Mouse (Mus musculus): ENCODE results near the gene Atp1a1. TPM values are rescaled to one million over a fixed set of nuclear protein-coding genes. Genes with fewer than 3 reads are reported as not detected.

The Atp1a1 gene
- polyA plus RNA-seq, 1 experiment from 2014 or later: 132 TPM

- WGBS: 95% methylated on average over 9 of the region's 9 CpGs
- ATAC-seq (ENCODE audit: low FRiP score, low TSS enrichment): no peak
Measured at GRCm38 (mm10) chr3:101534311-101534710, 70.2 kb downstream of the Atp1a1 start.

GRCm38 (mm10) chr3:101533373-101533772 lies 71.1 kb downstream of the Atp1a1 start:
- 92% methylated on average over 2 of the region's 2 CpGs for WGBS
- Histone ChIP-seq H3K9me3 (ENCODE audit: control insufficient read depth, low read length) (no peaks in the 10 kb centered on the region), H3K4me3 (ENCODE audit: low read depth, low read length) (no peak overlapping the region), H3K4me2 (replicated peaks; ENCODE audit: low read depth) (no peak overlapping the region), H3K9ac (ENCODE audit: low read length) (no peak overlapping the region), H3K4me1 (replicated peaks; ENCODE audit: control insufficient read depth, insufficient read depth) (peaks cover 3% of the 10 kb centered on the region; the same call in 1 of the 2 replicates), H3K27ac (replicated peaks) (no peak overlapping the region), H3K36me3 (ENCODE audit: control insufficient read depth, insufficient read depth, low read length) (no peaks in the 10 kb centered on the region), H3K27me3 (ENCODE audit: control insufficient read depth, insufficient read depth, low read length) (no peaks in the 10 kb centered on the region)
- TF ChIP-seq EP300 (optimal IDR thresholded peaks at IDR 0.05) (no peak), CTCF (IDR thresholded peaks at IDR 0.05; ENCODE audit: low read depth) (no peak)
- no peak for DNase-seq (ENCODE audit: low spot score)
- no peak for ATAC-seq (ENCODE audit: low FRiP score, low TSS enrichment)

More at GRCm38 (mm10) chr3:101534311-101534710, 70.2 kb downstream of the Atp1a1 start:
- DNase-seq (ENCODE audit: low spot score): no peak
- H3K36me3 ChIP-seq (ENCODE audit: control insufficient read depth, insufficient read depth, low read length): no peaks in the 10 kb centered on the region
- no peak overlapping the region for H3K4me3 ChIP-seq (ENCODE audit: low read depth, low read length)
- no peak overlapping the region for H3K27ac ChIP-seq (replicated peaks)
- no peak for TF ChIP-seq CTCF (IDR thresholded peaks at IDR 0.05; ENCODE audit: low read depth)
- no peak for TF ChIP-seq EP300 (optimal IDR thresholded peaks at IDR 0.05)
- no peaks in the 10 kb centered on the region for H3K9me3 ChIP-seq (ENCODE audit: control insufficient read depth, low read length)
- no peaks in the 10 kb centered on the region for H3K27me3 ChIP-seq (ENCODE audit: control insufficient read depth, insufficient read depth, low read length)
- no peak overlapping the region for H3K9ac ChIP-seq (ENCODE audit: low read length)
- 0 out of 2 replicates have a peak, but pooled peaks cover 1% of the 10 kb centered on the region for H3K4me1 ChIP-seq (replicated peaks; ENCODE audit: control insufficient read depth, insufficient read depth)
- H3K4me2 ChIP-seq (replicated peaks; ENCODE audit: low read depth): no peak overlapping the region

GRCm38 (mm10) chr3:101530928-101531327 lies 73.6 kb downstream of the Atp1a1 start:
- TF ChIP-seq CTCF (IDR thresholded peaks at IDR 0.05; ENCODE audit: low read depth): no peak
- Histone ChIP-seq H3K27me3 (ENCODE audit: control insufficient read depth, insufficient read depth, low read length) (no peaks in the 10 kb centered on the region), H3K4me3 (ENCODE audit: low read depth, low read length) (no peak overlapping the region), H3K27ac (replicated peaks) (no peak overlapping the region), H3K4me2 (replicated peaks; ENCODE audit: low read depth) (no peak overlapping the region), H3K36me3 (ENCODE audit: control insufficient read depth, insufficient read depth, low read length) (no peaks in the 10 kb centered on the region), H3K9me3 (ENCODE audit: control insufficient read depth, low read length) (no peaks in the 10 kb centered on the region), H3K4me1 (replicated peaks; ENCODE audit: control insufficient read depth, insufficient read depth) (peaks cover 8% of the 10 kb centered on the region; the same call in 1 of the 2 replicates), H3K9ac (ENCODE audit: low read length) (no peak overlapping the region)
- ATAC-seq (ENCODE audit: low FRiP score, low TSS enrichment) (no peak), DNase-seq (ENCODE audit: low spot score) (no peak)
- WGBS: 48% methylated on average over 10 of the region's 10 CpGs

GRCm38 (mm10) chr3:101528900-101529594 lies 75.4 kb downstream of the Atp1a1 start:
- 29% methylated on average over 8 of the region's 8 CpGs for WGBS
- no peaks in the 10 kb centered on the region for H3K27me3 ChIP-seq (ENCODE audit: control insufficient read depth, insufficient read depth, low read length)
- peaks cover 8% of the 10 kb centered on the region; the same call in 1 of the 2 replicates for H3K4me1 ChIP-seq (replicated peaks; ENCODE audit: control insufficient read depth, insufficient read depth)
- H3K36me3 ChIP-seq (ENCODE audit: control insufficient read depth, insufficient read depth, low read length): no peaks in the 10 kb centered on the region
- no peak for ATAC-seq (ENCODE audit: low FRiP score, low TSS enrichment)
- DNase-seq (ENCODE audit: low spot score): no peak
- H3K9ac ChIP-seq (ENCODE audit: low read length): no peak overlapping the region
- H3K27ac ChIP-seq (replicated peaks): peak overlapping the region; percentile 35
- H3K9me3 ChIP-seq (ENCODE audit: control insufficient read depth, low read length): no peaks in the 10 kb centered on the region
- H3K4me2 ChIP-seq (replicated peaks; ENCODE audit: low read depth): no peak overlapping the region
- no peak overlapping the region for H3K4me3 ChIP-seq (ENCODE audit: low read depth, low read length)
- no peak for TF ChIP-seq EP300 (optimal IDR thresholded peaks at IDR 0.05)
- no peak for TF ChIP-seq CTCF (IDR thresholded peaks at IDR 0.05; ENCODE audit: low read depth)

GRCm38 (mm10) chr3:101528157-101528899 lies 76.2 kb downstream of the Atp1a1 start:
- H3K4me1 ChIP-seq (replicated peaks; ENCODE audit: control insufficient read depth, insufficient read depth): peaks cover 8% of the 10 kb centered on the region; the same call in 1 of the 2 replicates
- no peak overlapping the region for H3K4me3 ChIP-seq (ENCODE audit: low read depth, low read length)
- no peak overlapping the region for H3K4me2 ChIP-seq (replicated peaks; ENCODE audit: low read depth)
- no peaks in the 10 kb centered on the region for H3K27me3 ChIP-seq (ENCODE audit: control insufficient read depth, insufficient read depth, low read length)
- TF ChIP-seq EP300 (optimal IDR thresholded peaks at IDR 0.05) (no peak), CTCF (IDR thresholded peaks at IDR 0.05; ENCODE audit: low read depth) (no peak)
- no peaks in the 10 kb centered on the region for H3K36me3 ChIP-seq (ENCODE audit: control insufficient read depth, insufficient read depth, low read length)
- DNase-seq (ENCODE audit: low spot score) (peak; percentile 54), ATAC-seq (ENCODE audit: low FRiP score, low TSS enrichment) (peak; percentile 24; the same call in 1 of the 2 replicates)
- H3K27ac ChIP-seq (replicated peaks): peak overlapping the region; percentile 83
- 45% methylated on average over 7 of the region's 8 CpGs for WGBS
- no peak overlapping the region for H3K9ac ChIP-seq (ENCODE audit: low read length)
- no peaks in the 10 kb centered on the region for H3K9me3 ChIP-seq (ENCODE audit: control insufficient read depth, low read length)

- Histone ChIP-seq H3K9ac (ENCODE audit: low read length) (no peak overlapping the region), H3K4me2 (replicated peaks; ENCODE audit: low read depth) (no peak overlapping the region), H3K9me3 (ENCODE audit: control insufficient read depth, low read length) (no peaks in the 10 kb centered on the region), H3K4me3 (ENCODE audit: low read depth, low read length) (no peak overlapping the region), H3K27me3 (ENCODE audit: control insufficient read depth, insufficient read depth, low read length) (no peaks in the 10 kb centered on the region), H3K4me1 (replicated peaks; ENCODE audit: control insufficient read depth, insufficient read depth) (peaks cover 8% of the 10 kb centered on the region; the same call in 1 of the 2 replicates), H3K27ac (replicated peaks) (peak overlapping the region; percentile 45), H3K36me3 (ENCODE audit: control insufficient read depth, insufficient read depth, low read length) (no peaks in the 10 kb centered on the region)
- DNase-seq (ENCODE audit: low spot score) (peak; percentile 77), ATAC-seq (ENCODE audit: low FRiP score, low TSS enrichment) (peak; percentile 85)
- TF ChIP-seq CTCF (IDR thresholded peaks at IDR 0.05; ENCODE audit: low read depth) (no peak), EP300 (optimal IDR thresholded peaks at IDR 0.05) (no peak)
- 67% methylated on average over 11 of the region's 11 CpGs for WGBS
Measured at GRCm38 (mm10) chr3:101526603-101527002, 77.9 kb downstream of the Atp1a1 start.

Other genes starting within 250 kb of the Atp1a1 start
- gene Igsf3, start 227.6 kb downstream of the Atp1a1 start, polyA plus RNA-seq (2015; fragmentation: Nextera tagmentation; extraction: Ambion mirVana): 12.4 and 13.6 TPM in 2 replicates
- gene Mab21l3, start 244.3 kb upstream of the Atp1a1 start, polyA plus RNA-seq (2015; fragmentation: Nextera tagmentation; extraction: Ambion mirVana): 0.57 and 0.67 TPM in 2 replicates